Mouse (Mus musculus) megakaryocyte, embryonic 14.5 days (primary cell): ENCODE measurements around the gene Ppp1r35.

Experiments used
- FLI1 ChIP-seq: IDR thresholded peaks from 2 replicates; pipeline ENCODE4 v1.6.1; 2012; ENCODE audit warnings: low read length, inconsistent platforms, mixed read lengths
- GATA1 ChIP-seq: IDR thresholded peaks from 3 replicates; pipeline ENCODE4 v1.6.1; 2012; ENCODE audit warnings: mixed read lengths, low read length, inconsistent platforms, borderline replicate concordance

DNA sequence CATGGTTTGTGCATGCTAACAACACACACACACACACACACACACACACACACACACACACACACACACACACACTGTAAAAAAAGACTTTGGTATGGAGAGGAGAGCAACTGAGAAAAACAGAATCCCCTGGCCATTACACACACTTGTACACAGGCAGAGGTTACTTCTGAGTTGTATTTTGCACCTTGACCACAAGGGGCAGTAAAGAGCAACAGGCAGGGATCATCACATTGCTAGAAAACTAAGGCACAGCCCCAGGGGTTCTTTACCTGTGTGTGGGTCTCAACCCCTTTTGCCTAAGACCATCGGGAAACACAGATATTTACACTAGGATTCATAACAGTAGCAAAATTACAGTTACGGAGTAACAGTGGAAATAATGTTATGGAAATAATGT, 7.9 kb upstream of the Ppp1r35 start:
- TF ChIP-seq GATA1 (no peak), FLI1 (no peak)
